Mouse (Mus musculus) brain, adult 2 months (tissue): ENCODE data around the gene Gm10662.
"Not testable (repeated sequence)": the region's sequence is repeated elsewhere in the genome, so short reads cannot be mapped to it uniquely, and the experiment has no call there.

Source experiments
- DNase-seq: peaks from one replicate; pipeline ENCODE4 v3.0.0; 2011; ENCODE audit warnings: low read depth, low spot score

Gm10662 gene

DNA sequence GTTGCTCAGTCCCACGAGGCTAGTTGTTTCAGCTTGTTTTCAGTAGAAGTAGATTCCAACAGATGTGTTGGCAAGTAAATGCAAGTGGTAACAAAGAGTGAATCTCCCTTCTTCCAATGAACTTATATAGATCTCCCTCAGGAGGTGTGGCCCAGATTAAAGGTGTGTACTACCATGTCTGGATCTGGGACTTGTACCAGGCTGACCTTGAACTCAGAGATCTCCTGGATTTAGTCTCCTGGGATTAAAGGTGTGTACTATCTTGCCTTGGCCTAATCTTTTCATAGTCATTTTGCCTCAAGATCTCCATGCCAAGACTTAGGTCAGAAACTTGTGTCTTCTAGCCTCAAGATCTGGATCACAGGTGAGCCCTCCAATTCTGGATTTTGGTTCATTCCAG lies at the start of gene Gm10662:
Gene Gm10662, minus strand, starts transcription at position 101 of the 400 bp plus-strand sequence.
- DNase-seq = not testable (repeated sequence)

DNA sequence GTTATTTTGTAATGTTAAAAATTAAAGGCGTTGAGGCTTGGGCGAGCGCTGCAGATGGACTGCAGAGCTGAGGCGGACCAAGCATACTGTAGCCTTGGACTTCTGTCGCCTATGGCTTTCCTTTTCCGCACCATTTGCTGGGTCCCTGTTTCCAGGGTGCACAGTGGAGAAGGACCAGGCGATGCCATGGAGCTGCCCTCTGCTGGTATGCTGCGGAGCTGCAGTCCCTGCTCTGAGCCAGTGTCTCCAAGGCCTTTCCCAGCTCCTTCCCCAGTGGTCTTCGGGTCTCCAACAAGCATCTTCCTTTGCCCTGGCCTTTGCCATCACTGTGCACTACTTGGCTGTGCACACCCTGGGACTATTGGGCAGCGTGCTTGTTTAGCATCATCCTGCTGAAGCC lies 19.2 kb upstream of the Gm10662 start:
- DNase-seq = not testable (repeated sequence)
